In genomic region chr2:181775786-181776185, GRCm38 (mm10) we compare ENCODE assay signal across 23 mouse cellular contexts. TPM values are rescaled to one million over a fixed set of nuclear protein-coding genes. Genes with fewer than 3 reads are reported as not detected.
DNase-seq lines count a peak whose midpoint lies in the region; ATAC-seq and TF ChIP-seq lines count a peak whose summit lies in the region.
"Had no signal": no experiment of that assay in that cellular context is flagged by ENCODE, and none has a peak within 500 bp of the region (broad histone marks: within the 10 kb centered on the region; RNA-seq: fewer than 3 reads in every experiment).

No protein-coding gene starts in this region.

- no peak for DNase-seq in forebrain, postnatal 0 days
- peak; percentile 3 for DNase-seq in kidney, adult 9 months
- DNase-seq in kidney, postnatal 10 days, result no peak
- DNase-seq in cerebellum, adult 11 months, result peak; percentile 41
- DNase-seq in cerebellum, postnatal 14 days, result peak; percentile 57 to 62
- no peak for DNase-seq in lung, postnatal 14 days
- DNase-seq in spleen, postnatal 36 days (ENCODE audit: low spot score in 2 of 2), result no peak
- DNase-seq: adrenal gland, adult 8-10 months; gastrocnemius, postnatal 14 days; heart, postnatal 10 days; right cerebral cortex, postnatal 4 days; thymus, postnatal 4 days had no signal

- ATAC-seq in forebrain, postnatal 0 days, result 0 out of 2 replicates have a peak, but pooled peaks have one; percentile 20
- no peak for ATAC-seq in forebrain, embryonic 12.5 days (ENCODE audit: low FRiP score)
- ATAC-seq: forebrain, embryonic 16.5 days; intestine, postnatal 0 days had no signal

- no peaks in the 10 kb centered on the region for H3K27me3 ChIP-seq in forebrain, postnatal 0 days (ENCODE audit: insufficient read depth, low read length)
- H3K27me3 ChIP-seq in forebrain, embryonic 12.5 days, result no peaks in the 10 kb centered on the region
- H3K27me3 ChIP-seq: embryonic facial prominence, embryonic 12.5 days; limb, embryonic 15.5 days; midbrain, embryonic 12.5 days; neural tube, embryonic 15.5 days had no signal

- no peaks in the 10 kb centered on the region for H3K9me3 ChIP-seq in forebrain, postnatal 0 days (ENCODE audit: low read length)
- no peaks in the 10 kb centered on the region for H3K9me3 ChIP-seq in forebrain, embryonic 12.5 days
- H3K9me3 ChIP-seq: embryonic facial prominence, embryonic 12.5 days; heart, embryonic 10.5 days; limb, embryonic 15.5 days; midbrain, embryonic 12.5 days; neural tube, embryonic 15.5 days had no signal

- peaks cover 5% of the 10 kb centered on the region; the same call in 1 of the 2 replicates for H3K4me1 ChIP-seq in forebrain, postnatal 0 days (ENCODE audit: insufficient read depth)
- peaks cover 33% of the 10 kb centered on the region for H3K4me1 ChIP-seq in forebrain, embryonic 12.5 days
- H3K4me1 ChIP-seq: embryonic facial prominence, embryonic 12.5 days; heart, embryonic 10.5 days; limb, embryonic 15.5 days had no signal

- H3K36me3 ChIP-seq in forebrain, postnatal 0 days (ENCODE audit: insufficient read depth), result no peaks in the 10 kb centered on the region
- H3K36me3 ChIP-seq in forebrain, embryonic 12.5 days (replicated peaks), result no peaks in the 10 kb centered on the region
- H3K36me3 ChIP-seq: embryonic facial prominence, embryonic 12.5 days; heart, embryonic 10.5 days; limb, embryonic 15.5 days; midbrain, embryonic 12.5 days; neural tube, embryonic 15.5 days had no signal

- no peak overlapping the region for H3K4me2 ChIP-seq in forebrain, postnatal 0 days (ENCODE audit: low read depth)
- no peak overlapping the region for H3K4me2 ChIP-seq in forebrain, embryonic 12.5 days
- H3K4me2 ChIP-seq: embryonic facial prominence, embryonic 12.5 days; hindbrain, embryonic 14.5 days; limb, embryonic 15.5 days; midbrain, embryonic 12.5 days; neural tube, embryonic 15.5 days had no signal

- WGBS in forebrain, postnatal 0 days, result 59% methylated on average over 1 of the region's 1 CpGs
- WGBS in forebrain, embryonic 12.5 days, result 87% methylated on average over 1 of the region's 1 CpGs

- no peak overlapping the region for H3K4me3 ChIP-seq in forebrain, postnatal 0 days (ENCODE audit: low read depth, low read length)
- no peak overlapping the region for H3K4me3 ChIP-seq in forebrain, embryonic 12.5 days (replicated peaks)
- H3K4me3 ChIP-seq: embryonic facial prominence, embryonic 12.5 days; heart, embryonic 10.5 days; limb, embryonic 15.5 days; midbrain, embryonic 12.5 days; myocyte; neural tube, embryonic 15.5 days had no signal

- TF ChIP-seq CTCF in forebrain, postnatal 0 days (IDR thresholded peaks at IDR 0.05; ENCODE audit: low read depth), result no peak

- no peak overlapping the region for H3K9ac ChIP-seq in forebrain, postnatal 0 days
- no peak overlapping the region for H3K9ac ChIP-seq in forebrain, embryonic 12.5 days
- H3K9ac ChIP-seq: embryonic facial prominence, embryonic 12.5 days; hindbrain, embryonic 14.5 days; limb, embryonic 15.5 days; midbrain, embryonic 12.5 days; neural tube, embryonic 15.5 days had no signal

- H3K27ac ChIP-seq in forebrain, postnatal 0 days (ENCODE audit: low read depth, low read length), result no peak overlapping the region
- H3K27ac ChIP-seq in forebrain, embryonic 12.5 days, result no peak overlapping the region
- H3K27ac ChIP-seq: embryonic facial prominence, embryonic 12.5 days; heart, embryonic 10.5 days; hindbrain, embryonic 14.5 days; limb, embryonic 15.5 days; midbrain, embryonic 12.5 days; neural tube, embryonic 15.5 days had no signal

RNA-seq across cellular contexts. Expression of gene Myt1, which starts 12.7 kb away (rescaled TPM):
- 39.0 and 55.0 TPM in 2 replicates for total RNA-seq in forebrain, postnatal 0 days (2014; rRNA removed)
- 4.0 and 6.7 TPM in 2 replicates for polyA plus RNA-seq in forebrain, postnatal 0 days (2015; fragmentation: Nextera tagmentation; extraction: Ambion mirVana)
- polyA plus RNA-seq in forebrain, embryonic 12.5 days (2016; fragmentation: Nextera tagmentation; extraction: Ambion mirVana), result 51.9 and 60.8 TPM in 2 replicates
- total RNA-seq: gastrocnemius, postnatal 14 days; heart, postnatal 10 days; MEL had no signal
- polyA plus RNA-seq: limb, embryonic 15.5 days had no signal

Comparison
In these comparisons a context has a peak if more than half of its experiments do, and no peak if none do; other contexts are left out.
1. DNase-seq: peak in kidney, adult 9 months (single experiment), cerebellum, adult 11 months (single experiment) and cerebellum, postnatal 14 days (2 of 2); none in forebrain, postnatal 0 days (single experiment), kidney, postnatal 10 days (single experiment), lung, postnatal 14 days (single experiment) and spleen, postnatal 36 days (0 of 2).